12 mouse cellular contexts compared by ENCODE assay signal in the genomic region with DNA sequence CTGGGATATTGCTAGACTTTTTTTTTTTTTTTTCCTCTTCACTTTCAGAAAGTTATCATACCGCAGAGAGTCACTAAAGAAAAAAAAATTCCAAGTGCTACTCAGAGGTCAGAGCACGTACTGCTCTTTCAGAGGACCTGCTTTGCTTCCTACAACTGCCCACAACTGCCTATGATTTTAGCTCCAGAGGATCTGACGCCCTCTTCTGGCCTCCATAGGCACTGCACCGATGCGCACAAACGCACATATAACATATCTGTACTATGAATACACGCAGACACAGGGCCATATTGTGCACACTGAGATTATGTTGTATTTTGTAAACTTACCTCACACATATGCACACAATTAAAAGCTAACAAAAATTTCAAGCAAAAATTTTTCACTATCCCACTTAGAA. TPM values are rescaled to one million over a fixed set of nuclear protein-coding genes. Genes with fewer than 3 reads are reported as not detected.
DNase-seq lines count a peak whose midpoint lies in the region; ATAC-seq and TF ChIP-seq lines count a peak whose summit lies in the region.
"Had no signal": no experiment of that assay in that cellular context is flagged by ENCODE, and none has a peak within 500 bp of the region (broad histone marks: within the 10 kb centered on the region; RNA-seq: fewer than 3 reads in every experiment).

No protein-coding gene starts in this region.

- H3K4me1 ChIP-seq in lung, adult 2 months (ENCODE audit: control insufficient read depth, insufficient read depth, low read length) = peaks cover under 1% of the 10 kb centered on the region; the same call in 1 of the 2 replicates
- H3K4me1 ChIP-seq: lung, embryonic 15.5 days had no signal

- H3K27ac ChIP-seq in gastrocnemius, adult 2 months = no peak overlapping the region
- H3K27ac ChIP-seq: lung, embryonic 15.5 days had no signal

- no peak for DNase-seq in gastrocnemius, adult 2 months
- no peak for DNase-seq in gastrocnemius, postnatal 36 days
- DNase-seq in lung, adult 2 months = no peak
- no peak for DNase-seq in lung, adult 18-20 months
- DNase-seq in ZHBTc4 (ENCODE audit: low read depth, low spot score) = peak; percentile 64
- peak; percentile 56 for DNase-seq in testis, postnatal 10 days (ENCODE audit: low spot score)
- DNase-seq in spleen, adult 12 weeks (ENCODE audit: low spot score) = no peak
- DNase-seq: cerebellum, postnatal 25 days; layer of hippocampus, adult 9-11 months had no signal

- TF ChIP-seq CTCF in gastrocnemius, adult 2 months (IDR thresholded peaks at IDR 0.05) = peak; percentile 42
- TF ChIP-seq CTCF in lung, adult 2 months (IDR thresholded peaks at IDR 0.05; ENCODE audit: insufficient read depth, low read length) = 0 out of 2 replicates have a peak, but pooled peaks have one; percentile 14

- no peak overlapping the region for H3K4me3 ChIP-seq in gastrocnemius, adult 2 months
- no peak overlapping the region for H3K4me3 ChIP-seq in lung, adult 2 months (replicated peaks; ENCODE audit: extremely low read depth, low read depth, low read length)
- H3K4me3 ChIP-seq: lung, embryonic 15.5 days had no signal

- 77% methylated on average over 7 of the region's 7 CpGs for WGBS in lung, adult 2 months

- no peak for ATAC-seq in activated CD4-positive, CD25-positive, alpha-beta regulatory T cell, adult 4 months
- ATAC-seq: midbrain, embryonic 16.5 days had no signal

- intact Hi-C loops in gastrocnemius, adult 2 months (cut with DNase I) = loop anchor here (5.0 kb wide), 1 partner anchor 36 kb away; no protein-coding TSS in a partner anchor
- intact Hi-C loops in gastrocnemius, postnatal 36 days (cut with DNase I) = no loop called here

- TF ChIP-seq POLR2A in lung, adult 2 months (IDR thresholded peaks at IDR 0.05; ENCODE audit: borderline replicate concordance, extremely low read depth, low read depth, low read length) = no peak

RNA-seq across cellular contexts. Expression of gene Esr1, which starts 15.0 kb away (rescaled TPM):
- total RNA-seq in gastrocnemius, adult 2 months (2021) = 10 to 100 TPM; 30.6 to 46.5 TPM
- total RNA-seq in gastrocnemius, postnatal 36 days (2021) = 10 to 100 TPM; 28.7 to 32.2 TPM
- polyA plus RNA-seq in lung, adult 2 months (2012; rRNA removed) = 1.2 and 1.5 TPM in 2 replicates
- polyA plus RNA-seq in activated CD4-positive, CD25-positive, alpha-beta regulatory T cell, adult 4 months (2017; shearing (Covaris generic)) = 1 to 10 TPM in 1 of 2 experiments, under 1 TPM in 1; 0.68 to 7.2 TPM

Comparison
In these comparisons a context has a peak if more than half of its experiments do, and no peak if none do; other contexts are left out.
1. DNase-seq: peak in ZHBTc4 (single experiment) and testis, postnatal 10 days (single experiment); none in gastrocnemius, adult 2 months (single experiment), gastrocnemius, postnatal 36 days (0 of 2), lung, adult 2 months (single experiment), lung, adult 18-20 months (0 of 2) and spleen, adult 12 weeks (single experiment).